ENCODE assay signal across 8 mouse cellular contexts in genomic region chr17:44455681-44456600, GRCm38 (mm10).
A peak's percentile ranks its signal among the peaks of the same experiment; 100 is the strongest.
DNase-seq lines count a peak whose midpoint lies in the region; ATAC-seq lines count a peak whose summit lies in the region.

No protein-coding gene starts in this region.

- no peak overlapping the region for H3K9ac ChIP-seq in embryonic facial prominence, embryonic 13.5 days
- no peak overlapping the region for H3K9ac ChIP-seq in heart, embryonic 15.5 days
- H3K9ac ChIP-seq in liver, embryonic 11.5 days (ENCODE audit: low read depth, low read length) = no peak overlapping the region
- no peak overlapping the region for H3K9ac ChIP-seq in neural tube, embryonic 13.5 days

- no peak for ATAC-seq in embryonic facial prominence, embryonic 13.5 days (ENCODE audit: insufficient number of reproducible peaks, insufficient read depth, low FRiP score, low TSS enrichment, low read depth)
- ATAC-seq in heart, embryonic 15.5 days (replicated peaks; ENCODE audit: insufficient number of reproducible peaks, insufficient read depth, low FRiP score, low read depth) = no peak
- peak; percentile 45; the same call in 1 of the 2 replicates for ATAC-seq in liver, embryonic 11.5 days (replicated peaks; ENCODE audit: low FRiP score)
- ATAC-seq in neural tube, embryonic 13.5 days (ENCODE audit: low read depth) = peak; percentile 85

- H3K4me1 ChIP-seq in embryonic facial prominence, embryonic 13.5 days = peaks cover 4% of the 10 kb centered on the region; the same call in 1 of the 2 replicates
- 0 out of 2 replicates have a peak, but pooled peaks cover 3% of the 10 kb centered on the region for H3K4me1 ChIP-seq in heart, embryonic 15.5 days (replicated peaks)
- no peaks in the 10 kb centered on the region for H3K4me1 ChIP-seq in liver, embryonic 11.5 days (replicated peaks; ENCODE audit: control insufficient read depth, insufficient read depth, low read length)
- H3K4me1 ChIP-seq in neural tube, embryonic 13.5 days (replicated peaks) = no peaks in the 10 kb centered on the region

- peaks cover 6% of the 10 kb centered on the region for H3K27me3 ChIP-seq in embryonic facial prominence, embryonic 13.5 days
- peaks cover 30% of the 10 kb centered on the region for H3K27me3 ChIP-seq in heart, embryonic 15.5 days
- no peaks in the 10 kb centered on the region for H3K27me3 ChIP-seq in liver, embryonic 11.5 days (replicated peaks; ENCODE audit: control insufficient read depth, insufficient read depth, low read length)
- peaks cover 4% of the 10 kb centered on the region; the same call in 1 of the 2 replicates for H3K27me3 ChIP-seq in neural tube, embryonic 13.5 days

- no peak overlapping the region for H3K4me3 ChIP-seq in embryonic facial prominence, embryonic 13.5 days
- no peak overlapping the region for H3K4me3 ChIP-seq in heart, embryonic 15.5 days
- no peak overlapping the region for H3K4me3 ChIP-seq in liver, embryonic 11.5 days (ENCODE audit: low read depth, low read length)
- no peak overlapping the region for H3K4me3 ChIP-seq in neural tube, embryonic 13.5 days

- H3K4me2 ChIP-seq in embryonic facial prominence, embryonic 13.5 days = peak overlapping the region; percentile 39
- 0 out of 2 replicates have a peak overlapping the region, but pooled peaks have one; percentile 23 for H3K4me2 ChIP-seq in heart, embryonic 15.5 days
- no peak overlapping the region for H3K4me2 ChIP-seq in liver, embryonic 11.5 days
- no peak overlapping the region for H3K4me2 ChIP-seq in neural tube, embryonic 13.5 days

- no peak overlapping the region for H3K27ac ChIP-seq in embryonic facial prominence, embryonic 13.5 days
- no peak overlapping the region for H3K27ac ChIP-seq in heart, embryonic 15.5 days
- no peak overlapping the region for H3K27ac ChIP-seq in liver, embryonic 11.5 days (ENCODE audit: low read depth, low read length)
- H3K27ac ChIP-seq in neural tube, embryonic 13.5 days (replicated peaks) = no peak overlapping the region

- WGBS in embryonic facial prominence, embryonic 13.5 days = 21% methylated on average over 12 of the region's 12 CpGs
- 27% methylated on average over 12 of the region's 12 CpGs for WGBS in heart, embryonic 15.5 days
- 30% methylated on average over 12 of the region's 12 CpGs for WGBS in liver, embryonic 11.5 days
- 34% methylated on average over 12 of the region's 12 CpGs for WGBS in neural tube, embryonic 13.5 days

- DNase-seq in 416B (ENCODE audit: low read depth) = peak; percentile 64
- peak; percentile 66 for DNase-seq in adrenal gland, postnatal 25 days
- DNase-seq in kidney, postnatal 14 days = peak; percentile 66
- peak; percentile 47 for DNase-seq in liver, embryonic 11.5 days (ENCODE audit: low spot score)
- peak; percentile 12 to 35 for DNase-seq in thymus, adult 18-20 months

- H3K36me3 ChIP-seq in embryonic facial prominence, embryonic 13.5 days = no peaks in the 10 kb centered on the region
- no peaks in the 10 kb centered on the region for H3K36me3 ChIP-seq in heart, embryonic 15.5 days
- H3K36me3 ChIP-seq in liver, embryonic 11.5 days (ENCODE audit: control insufficient read depth, insufficient read depth, low read length) = no peaks in the 10 kb centered on the region
- H3K36me3 ChIP-seq in neural tube, embryonic 13.5 days = no peaks in the 10 kb centered on the region

- no peaks in the 10 kb centered on the region for H3K9me3 ChIP-seq in embryonic facial prominence, embryonic 13.5 days
- H3K9me3 ChIP-seq in heart, embryonic 15.5 days (replicated peaks) = no peaks in the 10 kb centered on the region
- H3K9me3 ChIP-seq in liver, embryonic 11.5 days (ENCODE audit: control insufficient read depth, low read length) = no peaks in the 10 kb centered on the region
- no peaks in the 10 kb centered on the region for H3K9me3 ChIP-seq in neural tube, embryonic 13.5 days

Comparison
In these comparisons a context has a peak if more than half of its experiments do, and no peak if none do; other contexts are left out.
1. ATAC-seq: peak in liver, embryonic 11.5 days (single experiment) and neural tube, embryonic 13.5 days (single experiment); none in embryonic facial prominence, embryonic 13.5 days (single experiment) and heart, embryonic 15.5 days (single experiment).
2. H3K4me2 ChIP-seq: peak in embryonic facial prominence, embryonic 13.5 days (single experiment) and heart, embryonic 15.5 days (single experiment); none in liver, embryonic 11.5 days (single experiment) and neural tube, embryonic 13.5 days (single experiment).
3. Peak in every context shown above with its lines, with median percentiles within 50 percentile points of each other: DNase-seq.